Mouse (Mus musculus) C2C12 (cell line): ENCODE measurements around the gene Phf21b.

Experiments used
- CTCF ChIP-seq: IDR thresholded peaks from one replicate; pipeline ENCODE4 v1.5.1; 2011; ENCODE audit not compliant: control insufficient read depth, insufficient read depth, insufficient read length
- MAX ChIP-seq: IDR thresholded peaks from one replicate; pipeline ENCODE4 v1.6.1; 2011; ENCODE audit warnings: mild to moderate bottlenecking, control low read depth
- MYOD1 ChIP-seq: IDR thresholded peaks from one replicate; pipeline ENCODE4 v1.6.1; 2011; ENCODE audit warnings: low read depth; ENCODE audit not compliant: control insufficient read depth, insufficient read length
- USF1 ChIP-seq: IDR thresholded peaks from one replicate; pipeline ENCODE4 v1.6.1; 2011; ENCODE audit warnings: low read depth, mild to moderate bottlenecking, control low read depth, moderate library complexity

GRCm38 (mm10) chr15:84873079-84873478, 17.2 kb upstream of the Phf21b start:
- TF ChIP-seq CTCF: no peak
- no peak for TF ChIP-seq MAX
- no peak for TF ChIP-seq MYOD1
- no peak for TF ChIP-seq USF1
